Mouse (Mus musculus) embryonic facial prominence, embryonic 15.5 days (tissue): ENCODE measurements around the gene Ckb. TPM values are rescaled to one million over a fixed set of nuclear protein-coding genes. Genes with fewer than 3 reads are reported as not detected.

Experiments used
- ATAC-seq: fragments of 200-750 bp; cut with Nextera tagmentation; 2 replicates; pipeline ENCODE4 v1.8.0; 2017; ENCODE audit warnings: low read depth, moderate TSS enrichment; ENCODE audit not compliant: insufficient number of reproducible peaks, low FRiP score, low TSS enrichment
- H3K27ac ChIP-seq: fragments of 300-500 bp; sonication (generic); replicated peaks from 2 replicates; pipeline ENCODE4 v1.5.1; 2015; ENCODE audit warnings: mild to moderate bottlenecking, inconsistent platforms
- H3K27me3 ChIP-seq: fragments of 300-500 bp; sonication (generic); 2 replicates; pipeline ENCODE4 v1.6.1; 2015; ENCODE audit warnings: inconsistent platforms
- H3K36me3 ChIP-seq: fragments of 300-500 bp; sonication (generic); 2 replicates; pipeline ENCODE4 v1.6.1; 2015; ENCODE audit warnings: mild to moderate bottlenecking, inconsistent platforms
- H3K4me1 ChIP-seq: fragments of 300-500 bp; sonication (generic); 2 replicates; pipeline ENCODE4 v1.6.1; 2015; ENCODE audit warnings: inconsistent platforms
- H3K4me2 ChIP-seq: fragments of 300-500 bp; sonication (generic); replicated peaks from 2 replicates; pipeline ENCODE4 v1.6.1; 2015; ENCODE audit warnings: mild to moderate bottlenecking, inconsistent platforms
- H3K4me3 ChIP-seq: fragments of 300-500 bp; sonication (generic); replicated peaks from 2 replicates; pipeline ENCODE4 v1.5.1; 2015; ENCODE audit warnings: mild to moderate bottlenecking, inconsistent platforms
- H3K9ac ChIP-seq: fragments of 300-500 bp; sonication (generic); 2 replicates; pipeline ENCODE4 v1.6.1; 2015; ENCODE audit warnings: inconsistent platforms
- H3K9me3 ChIP-seq: fragments of 300-500 bp; sonication (generic); replicated peaks from 2 replicates; pipeline ENCODE4 v1.6.1; 2016; ENCODE audit warnings: inconsistent platforms
- WGBS: fragments of 180-500 bp; shearing (Covaris S2); methylation state at CpG from one replicate; pipeline ENCODE4 v1.1.7; 2015; 5-methylcytosine and 5-hydroxymethylcytosine counted together
- polyA plus RNA-seq: library from polyadenylated mRNA; unstranded; fragments of >200 nt; fragmentation: Nextera tagmentation; extraction: Ambion mirVana; gene quantifications from 2 replicates; pipeline ENCODE4 v1.2.1, GENCODE M21; 2015

Ckb gene
- polyA plus RNA-seq, 1 experiment from 2014 or later, result 255 TPM

GRCm38 (mm10) chr12:111677882-111678669 lies 5.9 kb upstream of the Ckb start, which contains the start of gene Trmt61a:
Gene Trmt61a (plus strand): TSS chr12:111678105.
- ATAC-seq, result peak; percentile 87
- H3K9ac ChIP-seq, result peak within 1 kb of the TSS; percentile 48
- under 1% methylated on average over 51 of the region's 51 CpGs for WGBS
- peak within 1 kb of the TSS; percentile 94 for H3K27ac ChIP-seq
- peaks cover 16% of the 10 kb centered on the region for H3K27me3 ChIP-seq
- H3K4me1 ChIP-seq, result peaks cover 26% of the 10 kb centered on the region
- peak within 1 kb of the TSS; percentile 62 for H3K4me3 ChIP-seq
- no peaks in the 10 kb centered on the region for H3K9me3 ChIP-seq
- H3K4me2 ChIP-seq, result peak within 1 kb of the TSS; percentile 84
- H3K36me3 ChIP-seq, result peaks cover 23% of the 10 kb centered on the region

GRCm38 (mm10) chr12:111677421-111677820 lies 5.3 kb upstream of the Ckb start:
- H3K4me3 ChIP-seq, result peak overlapping the region; percentile 62
- peaks cover 22% of the 10 kb centered on the region for H3K27me3 ChIP-seq
- peak overlapping the region; percentile 48; the same call in 1 of the 2 replicates for H3K9ac ChIP-seq
- H3K36me3 ChIP-seq, result peaks cover 23% of the 10 kb centered on the region
- ATAC-seq, result 0 out of 2 replicates have a peak, but pooled peaks have one; percentile 2
- no peaks in the 10 kb centered on the region for H3K9me3 ChIP-seq
- peaks cover 26% of the 10 kb centered on the region for H3K4me1 ChIP-seq
- H3K4me2 ChIP-seq, result peak overlapping the region; percentile 84
- peak overlapping the region; percentile 94 for H3K27ac ChIP-seq
- WGBS, result 8% methylated on average over 5 of the region's 5 CpGs

GRCm38 (mm10) chr12:111675797-111676580 lies 3.9 kb upstream of the Ckb start:
- Histone ChIP-seq H3K27ac (no peak overlapping the region), H3K27me3 (peaks cover 37% of the 10 kb centered on the region), H3K4me3 (no peak overlapping the region), H3K9me3 (no peaks in the 10 kb centered on the region), H3K4me2 (no peak overlapping the region), H3K36me3 (peaks cover 9% of the 10 kb centered on the region; the same call in 1 of the 2 replicates), H3K9ac (no peak overlapping the region), H3K4me1 (peaks cover 36% of the 10 kb centered on the region)
- no peak for ATAC-seq
- 83% methylated on average over 6 of the region's 6 CpGs for WGBS

GRCm38 (mm10) chr12:111674850-111675486 lies 2.8 kb upstream of the Ckb start:
- no peak overlapping the region for H3K4me3 ChIP-seq
- no peak overlapping the region for H3K9ac ChIP-seq
- no peaks in the 10 kb centered on the region for H3K9me3 ChIP-seq
- H3K27me3 ChIP-seq, result peaks cover 47% of the 10 kb centered on the region
- no peak overlapping the region for H3K4me2 ChIP-seq
- 0 out of 2 replicates have a peak, but pooled peaks cover 3% of the 10 kb centered on the region for H3K36me3 ChIP-seq
- 34% methylated on average over 2 of the region's 2 CpGs for WGBS
- ATAC-seq, result no peak
- no peak overlapping the region for H3K27ac ChIP-seq
- H3K4me1 ChIP-seq, result peaks cover 47% of the 10 kb centered on the region

- no peaks in the 10 kb centered on the region for H3K9me3 ChIP-seq
- 10% methylated on average over 12 of the region's 12 CpGs for WGBS
- H3K4me3 ChIP-seq, result peak overlapping the region; percentile 61
- H3K4me1 ChIP-seq, result peaks cover 56% of the 10 kb centered on the region
- peaks cover 49% of the 10 kb centered on the region for H3K27me3 ChIP-seq
- H3K36me3 ChIP-seq, result no peaks in the 10 kb centered on the region
- no peak overlapping the region for H3K27ac ChIP-seq
- no peak for ATAC-seq
- H3K4me2 ChIP-seq, result peak overlapping the region; percentile 100
- H3K9ac ChIP-seq, result no peak overlapping the region
These were observed 443 bp upstream of the Ckb start for GRCm38 (mm10) chr12:111672581-111672980.

DNA sequence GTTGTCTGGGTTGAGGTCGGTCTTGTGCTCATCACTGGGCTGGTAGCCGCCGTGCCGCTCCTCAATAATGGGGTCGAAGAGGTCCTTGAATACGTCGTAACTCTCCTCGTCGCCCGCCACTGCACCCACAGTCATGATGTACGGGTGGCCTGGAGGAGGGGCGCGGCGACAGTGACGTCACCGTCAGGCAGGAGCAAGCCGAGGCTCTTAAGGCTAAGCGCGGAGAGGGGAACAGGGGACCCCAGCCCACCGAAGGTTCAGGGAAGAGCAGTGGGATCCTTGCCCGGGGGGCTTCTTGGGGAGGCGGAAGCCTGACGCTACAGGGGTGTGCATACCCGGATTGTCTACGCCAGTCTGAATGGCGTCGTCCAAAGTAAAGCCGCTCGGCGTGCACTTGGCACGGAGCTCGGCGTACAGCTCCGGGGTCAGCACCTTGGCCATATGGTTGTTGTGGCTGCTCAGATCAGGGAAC lies 671 bp downstream of the Ckb start:
- Histone ChIP-seq H3K27me3 (peaks cover 49% of the 10 kb centered on the region), H3K4me2 (peak overlapping the region; percentile 100), H3K9ac (peak overlapping the region; percentile 47), H3K4me1 (peaks cover 49% of the 10 kb centered on the region), H3K27ac (no peak overlapping the region), H3K9me3 (no peaks in the 10 kb centered on the region), H3K36me3 (no peaks in the 10 kb centered on the region), H3K4me3 (peak overlapping the region; percentile 61)
- ATAC-seq, result no peak
- WGBS, result under 1% methylated on average over 34 of the region's 34 CpGs

DNA sequence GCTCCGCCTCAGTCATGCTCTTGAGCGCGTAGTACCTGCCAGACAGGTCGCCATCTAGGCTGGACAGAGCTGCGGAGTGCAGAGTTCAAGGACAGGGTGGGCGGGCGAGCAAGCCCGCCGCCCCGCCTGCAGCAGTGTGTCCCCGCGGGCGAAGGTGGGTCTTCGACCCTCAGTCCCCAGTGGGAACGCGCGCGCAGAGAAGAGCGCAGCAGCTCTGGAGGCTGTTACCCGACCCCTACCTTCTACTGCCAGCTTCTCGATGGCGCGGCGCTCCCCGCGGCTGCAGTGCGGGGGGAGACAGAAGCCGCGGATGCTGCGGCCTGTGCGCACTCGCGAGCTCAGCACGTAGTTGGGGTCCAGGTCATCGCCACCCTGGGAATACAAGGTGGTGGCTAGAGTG lies 1.2 kb downstream of the Ckb start:
- peaks cover 54% of the 10 kb centered on the region for H3K4me1 ChIP-seq

GRCm38 (mm10) chr12:111670371-111670971 lies 1.7 kb downstream of the Ckb start:
- no peak; the same call in 1 of the 2 replicates for ATAC-seq
- no peaks in the 10 kb centered on the region for H3K36me3 ChIP-seq
- peak overlapping the region; percentile 100 for H3K4me2 ChIP-seq
- H3K27me3 ChIP-seq, result peaks cover 49% of the 10 kb centered on the region
- no peak overlapping the region for H3K9ac ChIP-seq
- H3K4me3 ChIP-seq, result peak overlapping the region; percentile 61
- H3K9me3 ChIP-seq, result no peaks in the 10 kb centered on the region
- 14% methylated on average over 28 of the region's 29 CpGs for WGBS
- no peak overlapping the region for H3K27ac ChIP-seq
- H3K4me1 ChIP-seq, result peaks cover 59% of the 10 kb centered on the region

More for the DNA sequence above, 1.2 kb downstream of the Ckb start:
- H3K27me3 ChIP-seq, result peaks cover 49% of the 10 kb centered on the region
- 1% methylated on average over 35 of the region's 35 CpGs for whole genome bisulfite sequencing
- no peaks in the 10 kb centered on the region for H3K9me3 ChIP-seq
- no peak for ATAC-seq
- H3K27ac ChIP-seq, result no peak overlapping the region
- H3K4me3 ChIP-seq, result peak overlapping the region; percentile 61
- 0 out of 2 replicates have a peak overlapping the region, but pooled peaks have one; percentile 9 for H3K9ac ChIP-seq
- peak overlapping the region; percentile 100 for H3K4me2 ChIP-seq
- H3K36me3 ChIP-seq, result no peaks in the 10 kb centered on the region

DNA sequence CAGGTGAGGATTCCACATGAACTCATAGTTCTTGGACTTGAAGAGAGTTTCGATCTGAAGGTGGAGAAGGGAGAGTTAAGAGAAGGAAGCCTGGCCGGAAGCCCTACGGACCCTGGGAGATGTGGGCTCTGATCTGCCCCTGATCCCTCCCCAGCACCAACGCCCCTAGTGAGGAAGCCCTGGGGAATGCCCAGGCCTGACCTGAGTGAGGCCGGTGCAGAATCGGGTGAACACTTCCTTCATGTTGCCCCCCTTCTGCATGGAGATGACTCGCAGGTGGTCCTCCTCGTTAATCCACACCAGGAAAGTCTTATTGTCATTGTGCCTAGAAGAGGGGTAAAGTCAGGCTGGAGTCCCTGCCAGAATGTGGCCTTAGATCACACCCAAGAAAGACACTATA lies 2.2 kb downstream of the Ckb start:
- Histone ChIP-seq H3K27ac (no peak overlapping the region), H3K36me3 (no peaks in the 10 kb centered on the region), H3K4me2 (no peak overlapping the region; the same call in 1 of the 2 replicates), H3K27me3 (peaks cover 46% of the 10 kb centered on the region), H3K9ac (no peak overlapping the region), H3K4me1 (peaks cover 63% of the 10 kb centered on the region), H3K4me3 (no peak overlapping the region), H3K9me3 (no peaks in the 10 kb centered on the region)
- ATAC-seq, result no peak
- 56% methylated on average over 8 of the region's 8 CpGs for WGBS

GRCm38 (mm10) chr12:111669000-111669788 lies 2.9 kb downstream of the Ckb start:
- Histone ChIP-seq H3K27ac (peak overlapping the region; percentile 86), H3K9me3 (no peaks in the 10 kb centered on the region), H3K4me1 (peaks cover 63% of the 10 kb centered on the region)

More at GRCm38 (mm10) chr12:111669000-111669788, 2.9 kb downstream of the Ckb start:
- H3K9ac ChIP-seq, result no peak overlapping the region
- H3K4me2 ChIP-seq, result peak overlapping the region; percentile 52
- peak; percentile 12; the same call in 1 of the 2 replicates for ATAC-seq
- H3K4me3 ChIP-seq, result 0 out of 2 replicates have a peak overlapping the region, but pooled peaks have one; percentile 22
- no peaks in the 10 kb centered on the region for H3K36me3 ChIP-seq
- 67% methylated on average over 23 of the region's 23 CpGs for WGBS
- peaks cover 43% of the 10 kb centered on the region for H3K27me3 ChIP-seq
